Mouse (Mus musculus) liver, embryonic 14.5 days (tissue): Measurements from ENCODE around the gene Zbtb16. TPM values are rescaled to one million over a fixed set of nuclear protein-coding genes. Genes with fewer than 3 reads are reported as not detected.

Source experiments
- ATAC-seq: fragments of 200-750 bp; cut with Nextera tagmentation; 2 replicates; pipeline ENCODE4 v1.8.0; 2017; ENCODE audit warnings: moderate number of reproducible peaks, mild to moderate bottlenecking, moderate library complexity; ENCODE audit not compliant: insufficient read depth
- DNase-seq, 3 experiments: peaks; one replicate each; pipeline ENCODE4 v3.0.0-alpha.2; 2012 to 2013; ENCODE audit warnings: low read depth in 3 of 3, low spot score in 3 of 3
- H3K27ac ChIP-seq: fragments of 300-500 bp; sonication (generic); 2 replicates; pipeline ENCODE4 v1.5.1; 2014; ENCODE audit warnings: moderate library complexity, mild to moderate bottlenecking, control low read depth, inconsistent platforms
- H3K27me3 ChIP-seq: fragments of 300-500 bp; sonication (generic); 2 replicates; pipeline ENCODE4 v1.6.1; 2014; ENCODE audit warnings: mild to moderate bottlenecking, low read length, moderate library complexity; ENCODE audit not compliant: control insufficient read depth, insufficient read depth
- H3K36me3 ChIP-seq: fragments of 300-500 bp; sonication (generic); replicated peaks from 2 replicates; pipeline ENCODE4 v1.6.1; 2014; ENCODE audit warnings: low read depth; ENCODE audit not compliant: control insufficient read depth, insufficient read depth
- H3K4me1 ChIP-seq, 2 experiments: fragments of 200-500 bp in 1 of 2; fragments of 300-500 bp in 1 of 2; sonication (generic) in 1 of 2; replicated peaks; 2 replicates each; pipeline ENCODE4 v1.6.1; 2012 to 2014; ENCODE audit warnings: antibody characterized with exemption in 1 of 2, inconsistent platforms in 1 of 2, low read length in 1 of 2; ENCODE audit not compliant: control insufficient read depth in 2 of 2, insufficient read depth in 2 of 2
- H3K4me2 ChIP-seq: fragments of 300-500 bp; sonication (generic); 2 replicates; pipeline ENCODE4 v1.6.1; 2014; ENCODE audit warnings: low read depth, mild to moderate bottlenecking, control low read depth, moderate library complexity
- H3K4me3 ChIP-seq, 2 experiments: fragments of 200-500 bp in 1 of 2; fragments of 300-500 bp in 1 of 2; sonication (generic) in 1 of 2; 2 replicates each; pipeline ENCODE4 v1.5.1; 2012 to 2014; ENCODE audit warnings: low read depth in 2 of 2, low read length in 2 of 2, mild to moderate bottlenecking in 2 of 2, control low read depth in 1 of 2, inconsistent platforms in 1 of 2, moderate library complexity in 1 of 2; ENCODE audit not compliant: insufficient read depth in 1 of 2
- H3K9ac ChIP-seq: fragments of 300-500 bp; sonication (generic); replicated peaks from 2 replicates; pipeline ENCODE4 v1.6.1; 2014; ENCODE audit warnings: mild to moderate bottlenecking, control low read depth, moderate library complexity
- H3K9me3 ChIP-seq: fragments of 300-500 bp; sonication (generic); 2 replicates; pipeline ENCODE4 v1.6.1; 2016; ENCODE audit warnings: low read length, mixed read lengths; ENCODE audit not compliant: control insufficient read depth
- CTCF ChIP-seq: IDR thresholded peaks from 2 replicates; pipeline ENCODE4 v1.5.1; 2016; ENCODE audit warnings: antibody characterized with exemption, low read depth, control low read depth
- EP300 ChIP-seq: IDR thresholded peaks from 2 replicates; pipeline ENCODE4 v1.6.1; 2016; ENCODE audit warnings: antibody characterized with exemption, low read depth
- WGBS: fragments of 180-500 bp; shearing (Covaris S2); extraction: QIAGEN DNeasy Blood & Tissue Kit; methylation state at CpG from one replicate; pipeline ENCODE4 v1.1.7; 2014; ENCODE audit not compliant: insufficient replicate concordance; 5-methylcytosine and 5-hydroxymethylcytosine counted together
- polyA plus RNA-seq, 2 experiments: library from polyadenylated mRNA; depleted of rRNA in 1 of 2; stranded (reverse) in 1 of 2; unstranded in 1 of 2; fragments of >200 nt; fragmentation: Nextera tagmentation in 1 of 2; extraction: Ambion mirVana in 1 of 2; gene quantifications; 2 replicates each; pipeline versions ENCODE4 v1.2.1 to v1.2.3; 2012 to 2014

The Zbtb16 gene
- polyA plus RNA-seq, 2 experiments = 0.26 to 0.30 TPM

- H3K4me3 ChIP-seq = no peak overlapping the region
- no peaks in the 10 kb centered on the region for H3K9me3 ChIP-seq
- H3K27ac ChIP-seq = no peak overlapping the region
- no peak overlapping the region for H3K4me2 ChIP-seq
- no peak overlapping the region for H3K9ac ChIP-seq
- WGBS = 73% methylated on average over 8 of the region's 8 CpGs
- peaks cover 6 to 18% of the 10 kb centered on the region in 2 experiments; a peak in 3 of 4 replicates for H3K4me1 ChIP-seq
- DNase-seq (no peak), ATAC-seq (no peak)
- no peaks in the 10 kb centered on the region for H3K27me3 ChIP-seq
- no peak for TF ChIP-seq EP300
- no peak for TF ChIP-seq CTCF
- no peaks in the 10 kb centered on the region for H3K36me3 ChIP-seq
Observed at GRCm38 (mm10) chr9:48716549-48716948, 119.5 kb downstream of the Zbtb16 start.

DNA sequence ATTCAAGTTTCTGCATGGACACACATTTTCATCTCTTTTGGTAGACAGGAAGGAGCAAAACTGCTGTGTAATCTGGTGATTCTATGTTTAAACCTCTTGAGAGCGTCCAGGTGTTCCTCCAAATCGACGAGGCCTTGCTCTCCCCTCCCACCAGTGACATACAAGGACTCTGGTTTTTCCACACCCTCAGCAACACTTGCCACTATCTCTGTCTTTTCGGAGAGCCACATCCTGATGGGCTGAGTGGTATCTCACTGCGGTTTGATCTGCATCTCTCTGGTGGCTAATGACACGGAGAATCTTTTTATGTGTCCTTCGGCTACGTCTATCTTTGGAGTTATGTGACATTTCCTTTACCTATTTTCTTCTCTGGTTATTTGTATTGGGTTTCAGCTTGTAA lies 121.0 kb downstream of the Zbtb16 start:
- Histone ChIP-seq H3K27ac (no peak overlapping the region), H3K9ac (no peak overlapping the region), H3K4me3 (no peak overlapping the region), H3K9me3 (no peaks in the 10 kb centered on the region), H3K4me2 (no peak overlapping the region), H3K27me3 (no peaks in the 10 kb centered on the region), H3K36me3 (no peaks in the 10 kb centered on the region), H3K4me1 (peaks cover 8 to 27% of the 10 kb centered on the region in 2 experiments; a peak in 3 of 4 replicates)
- TF ChIP-seq EP300 (no peak), CTCF (no peak)
- DNase-seq (no peak), ATAC-seq (no peak)
- WGBS = 32% methylated on average over 8 of the region's 8 CpGs

GRCm38 (mm10) chr9:48713779-48714178 lies 122.2 kb downstream of the Zbtb16 start:
- Histone ChIP-seq H3K4me3 (no peak overlapping the region), H3K4me2 (no peak overlapping the region), H3K27ac (no peak overlapping the region), H3K27me3 (no peaks in the 10 kb centered on the region), H3K4me1 (peaks cover 8 to 27% of the 10 kb centered on the region in 2 experiments; a peak in 3 of 4 replicates), H3K9ac (no peak overlapping the region), H3K36me3 (no peaks in the 10 kb centered on the region), H3K9me3 (no peaks in the 10 kb centered on the region)
- WGBS = 78% methylated on average over 8 of the region's 8 CpGs
- no peak for ATAC-seq
- TF ChIP-seq EP300 = no peak
- no peak for TF ChIP-seq CTCF
- DNase-seq = no peak

GRCm38 (mm10) chr9:48712985-48713765 lies 122.8 kb downstream of the Zbtb16 start:
- H3K27ac ChIP-seq = no peak overlapping the region
- peaks cover 8 to 27% of the 10 kb centered on the region in 2 experiments; a peak in 3 of 4 replicates for H3K4me1 ChIP-seq
- no peak overlapping the region for H3K4me3 ChIP-seq
- H3K27me3 ChIP-seq = no peaks in the 10 kb centered on the region
- H3K36me3 ChIP-seq = no peaks in the 10 kb centered on the region
- H3K9ac ChIP-seq = no peak overlapping the region
- H3K9me3 ChIP-seq = no peaks in the 10 kb centered on the region
- no peak; the same call in 1 of the 2 replicates for ATAC-seq
- no peak for DNase-seq
- 34% methylated on average over 13 of the region's 13 CpGs for WGBS
- no peak overlapping the region for H3K4me2 ChIP-seq
- TF ChIP-seq CTCF (no peak), EP300 (no peak)

DNA sequence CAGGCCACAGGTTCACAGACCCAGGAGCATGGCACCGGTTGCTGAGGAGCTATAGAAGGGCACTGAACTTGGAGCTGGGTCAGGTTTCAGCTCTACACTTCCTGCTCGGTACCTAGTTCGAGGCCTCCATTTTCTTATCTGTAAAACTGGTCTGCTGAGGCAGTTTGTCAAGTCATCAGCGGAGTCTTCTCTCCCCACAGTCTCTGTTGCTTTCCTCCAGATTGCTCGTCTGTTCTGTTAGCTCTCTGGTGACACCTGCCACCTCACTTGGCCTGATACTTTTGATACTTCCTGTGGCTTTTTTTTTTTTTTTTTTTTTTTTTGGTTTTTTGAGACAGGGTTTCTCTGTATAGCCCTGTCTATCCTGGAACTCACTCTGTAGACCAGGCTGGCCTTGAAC lies 124.2 kb downstream of the Zbtb16 start:
- TF ChIP-seq EP300 = peak; percentile 74
- no peak for TF ChIP-seq CTCF
- no peaks in the 10 kb centered on the region for H3K36me3 ChIP-seq
- peak in 2 of 3 experiments; percentile 20 to 44 for DNase-seq
- peaks cover 8 to 27% of the 10 kb centered on the region in 2 experiments; a peak in 3 of 4 replicates for H3K4me1 ChIP-seq
- H3K4me3 ChIP-seq = no peak overlapping the region
- H3K9ac ChIP-seq = no peak overlapping the region; the same call in 1 of the 2 replicates
- H3K27ac ChIP-seq = no peak overlapping the region
- H3K27me3 ChIP-seq = no peaks in the 10 kb centered on the region
- WGBS = 5% methylated on average over 5 of the region's 5 CpGs
- no peak overlapping the region; the same call in 1 of the 2 replicates for H3K4me2 ChIP-seq
- H3K9me3 ChIP-seq = no peaks in the 10 kb centered on the region
- peak; percentile 78 for ATAC-seq
